Mouse (Mus musculus) midbrain, postnatal 0 days (tissue): ENCODE measurements around the gene Maneal. TPM values are rescaled to one million over a fixed set of nuclear protein-coding genes. Genes with fewer than 3 reads are reported as not detected.
A peak's percentile ranks its signal among the peaks of the same experiment; 100 is the strongest.

Experiments
- ATAC-seq: fragments of 200-750 bp; cut with Nextera tagmentation; 2 replicates; pipeline ENCODE4 v1.8.0; 2017; ENCODE audit warnings: moderate number of reproducible peaks, mild to moderate bottlenecking, moderate TSS enrichment, moderate library complexity; ENCODE audit not compliant: low FRiP score
- DNase-seq: peaks from one replicate; pipeline ENCODE4 v3.0.0-alpha.2; 2015; ENCODE audit warnings: low spot score
- H3K27ac ChIP-seq: fragments of 300-500 bp; sonication (generic); 2 replicates; pipeline ENCODE4 v1.5.1; 2014; ENCODE audit warnings: low read depth, mild to moderate bottlenecking, low read length, mixed read lengths
- H3K27me3 ChIP-seq: fragments of 300-500 bp; sonication (generic); 2 replicates; pipeline ENCODE4 v1.6.1; 2014; ENCODE audit warnings: low read length, control low read depth, mixed read lengths; ENCODE audit not compliant: insufficient read depth
- H3K36me3 ChIP-seq: fragments of 300-500 bp; sonication (generic); 2 replicates; pipeline ENCODE4 v1.6.1; 2014; ENCODE audit warnings: low read length, control low read depth, mixed read lengths; ENCODE audit not compliant: insufficient read depth
- H3K4me1 ChIP-seq: fragments of 300-500 bp; sonication (generic); 2 replicates; pipeline ENCODE4 v1.6.1; 2014; ENCODE audit warnings: mild to moderate bottlenecking, control low read depth, antibody characterized with exemption, low read length, mixed read lengths; ENCODE audit not compliant: insufficient read depth
- H3K4me2 ChIP-seq: fragments of 300-500 bp; sonication (generic); 2 replicates; pipeline ENCODE4 v1.6.1; 2014; ENCODE audit warnings: low read depth, mild to moderate bottlenecking, low read length, mixed read lengths; ENCODE audit not compliant: poor library complexity, severe bottlenecking
- H3K4me3 ChIP-seq: fragments of 300-500 bp; sonication (generic); 2 replicates; pipeline ENCODE4 v1.5.1; 2014; ENCODE audit warnings: low read depth, mild to moderate bottlenecking, low read length, moderate library complexity
- H3K9ac ChIP-seq: fragments of 300-500 bp; sonication (generic); replicated peaks from 2 replicates; pipeline ENCODE4 v1.6.1; 2014; ENCODE audit warnings: mild to moderate bottlenecking, low read length, moderate library complexity, mixed read lengths; ENCODE audit not compliant: poor library complexity, severe bottlenecking
- H3K9me3 ChIP-seq: fragments of 300-500 bp; sonication (generic); 2 replicates; pipeline ENCODE4 v1.6.1; 2016; ENCODE audit warnings: low read length, control low read depth
- CTCF ChIP-seq: IDR thresholded peaks from 2 replicates; pipeline ENCODE4 v1.5.1; 2016; ENCODE audit warnings: antibody characterized with exemption, mild to moderate bottlenecking
- WGBS: fragments of 180-500 bp; shearing (Covaris S2); extraction: QIAGEN DNeasy Blood & Tissue Kit; methylation state at CpG from one replicate; pipeline ENCODE4 v1.1.7; 2014; 5-methylcytosine and 5-hydroxymethylcytosine counted together
- polyA plus RNA-seq: library from polyadenylated mRNA; unstranded; fragments of >200 nt; fragmentation: Nextera tagmentation; extraction: Ambion mirVana; gene quantifications from 2 replicates; pipeline ENCODE4 v1.2.1, GENCODE M21; 2015
- total RNA-seq: library from RNA; depleted of rRNA; stranded (reverse); fragments of >200 nt; gene quantifications from 2 replicates; pipeline ENCODE4 v1.2.3, GENCODE M21; 2014

Maneal gene
- total and polyA plus RNA-seq, 2 experiments from 2014 or later = 9.4 to 50.5 TPM

DNA sequence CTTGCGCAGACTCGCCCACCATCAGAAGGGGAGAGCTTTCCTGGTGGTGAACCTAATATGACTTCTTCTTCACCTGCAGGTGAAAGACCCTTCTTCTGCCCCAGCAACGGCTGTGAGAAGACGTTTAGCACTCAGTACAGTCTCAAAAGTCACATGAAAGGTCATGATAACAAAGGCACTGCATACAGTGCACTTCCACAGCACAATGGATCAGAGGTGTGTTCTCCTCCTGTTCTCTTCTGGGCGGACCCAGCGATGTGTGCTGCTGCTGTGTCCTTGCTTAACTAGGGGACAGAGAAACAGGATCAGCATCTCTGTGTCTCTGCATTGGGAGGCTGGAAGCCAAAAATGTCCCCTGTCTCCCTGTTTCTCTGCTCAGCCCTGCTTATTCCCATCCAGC is 37.0 kb downstream of the Maneal start:
- 93% methylated on average over 6 of the region's 6 CpGs for WGBS
- Histone ChIP-seq H3K4me1 (no peaks in the 10 kb centered on the region), H3K9me3 (no peaks in the 10 kb centered on the region), H3K36me3 (peaks cover 42% of the 10 kb centered on the region), H3K27ac (no peak overlapping the region), H3K9ac (no peak overlapping the region), H3K4me2 (no peak overlapping the region), H3K4me3 (no peak overlapping the region), H3K27me3 (no peaks in the 10 kb centered on the region)
- TF ChIP-seq CTCF = no peak
- no peak for ATAC-seq
- DNase-seq = no peak

GRCm38 (mm10) chr4:124818832-124819231 is 43.1 kb downstream of the Maneal start:
- no peak overlapping the region for H3K9ac ChIP-seq
- 98% methylated on average over 4 of the region's 4 CpGs for WGBS
- DNase-seq (no peak), ATAC-seq (no peak)
- H3K36me3 ChIP-seq = peaks cover 26% of the 10 kb centered on the region
- H3K27ac ChIP-seq = no peak overlapping the region
- H3K27me3 ChIP-seq = no peaks in the 10 kb centered on the region
- no peaks in the 10 kb centered on the region for H3K9me3 ChIP-seq
- no peak overlapping the region for H3K4me3 ChIP-seq
- no peaks in the 10 kb centered on the region for H3K4me1 ChIP-seq
- no peak for TF ChIP-seq CTCF
- no peak overlapping the region for H3K4me2 ChIP-seq

DNA sequence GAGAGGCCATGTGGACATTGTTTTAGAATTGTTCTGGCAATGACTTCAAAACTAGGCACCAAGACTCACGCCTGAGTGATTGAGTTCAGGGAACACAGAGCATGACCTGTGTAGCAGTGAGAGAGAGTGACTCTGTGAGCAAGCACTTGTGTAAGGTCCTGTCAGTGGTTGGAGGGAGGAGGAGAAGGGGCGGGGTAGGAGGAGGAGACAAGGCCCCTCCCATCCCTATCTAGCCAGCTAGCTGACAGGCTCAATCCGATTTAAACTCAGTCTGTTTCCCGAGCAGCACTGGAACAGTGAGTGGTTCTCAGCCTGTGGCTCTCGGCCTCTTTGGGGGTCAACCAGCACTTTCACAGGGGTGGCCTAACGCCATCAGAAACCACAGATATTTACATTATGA is 44.2 kb downstream of the Maneal start:
- 13% methylated on average over 6 of the region's 6 CpGs for WGBS
- H3K4me3 ChIP-seq = no peak overlapping the region
- H3K27me3 ChIP-seq = no peaks in the 10 kb centered on the region
- no peak overlapping the region for H3K4me2 ChIP-seq
- peak; percentile 6 for DNase-seq
- no peaks in the 10 kb centered on the region for H3K9me3 ChIP-seq
- H3K36me3 ChIP-seq = peaks cover 26% of the 10 kb centered on the region
- H3K9ac ChIP-seq = no peak overlapping the region
- no peaks in the 10 kb centered on the region for H3K4me1 ChIP-seq
- no peak for TF ChIP-seq CTCF
- no peak overlapping the region for H3K27ac ChIP-seq
- no peak for ATAC-seq

- H3K4me2 ChIP-seq = no peak overlapping the region
- no peak for TF ChIP-seq CTCF
- DNase-seq = peak; percentile 22
Observed at GRCm38 (mm10) chr4:124815901-124816300, 46.1 kb downstream of the Maneal start.

DNA sequence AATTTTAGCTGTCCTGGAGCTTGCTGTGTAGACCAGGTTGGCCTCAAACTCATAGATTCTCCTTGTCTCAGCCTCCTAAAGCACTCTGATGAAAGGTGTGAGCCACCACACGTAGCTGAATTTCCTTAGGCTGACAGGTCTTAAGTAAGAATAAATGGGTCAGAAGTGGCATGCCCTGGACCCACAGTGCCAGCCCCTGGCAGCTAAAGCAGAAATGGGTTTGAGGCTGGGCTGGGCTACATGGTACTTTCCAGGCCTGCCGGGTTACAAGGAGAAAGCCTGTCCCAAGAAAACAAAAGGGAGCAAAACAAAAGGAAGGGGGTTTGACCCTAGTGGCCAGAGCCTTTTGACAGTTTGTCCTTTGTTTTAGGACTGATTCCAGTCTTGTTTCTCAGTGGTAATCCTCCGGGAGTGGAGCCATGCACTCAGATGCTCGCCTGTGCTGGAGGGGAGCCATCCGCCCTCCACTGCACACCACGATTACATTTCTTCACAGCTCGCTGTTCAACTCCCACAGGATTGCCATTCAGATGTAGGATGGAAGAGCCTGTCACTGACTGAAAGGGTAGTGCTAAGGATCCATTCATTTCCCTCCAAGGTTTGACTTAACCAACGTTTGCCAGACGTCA is 50.5 kb downstream of the Maneal start:
- H3K4me1 ChIP-seq = no peaks in the 10 kb centered on the region
- DNase-seq (peak; percentile 48), ATAC-seq (no peak)
- no peaks in the 10 kb centered on the region for H3K9me3 ChIP-seq
- no peak overlapping the region for H3K4me2 ChIP-seq
- TF ChIP-seq CTCF = no peak
- H3K9ac ChIP-seq = 0 out of 2 replicates have a peak overlapping the region, but pooled peaks have one; percentile 19
- H3K27ac ChIP-seq = no peak overlapping the region
- no peak overlapping the region for H3K4me3 ChIP-seq
- 23% methylated on average over 9 of the region's 9 CpGs for WGBS
- H3K36me3 ChIP-seq = peaks cover 20% of the 10 kb centered on the region
- no peaks in the 10 kb centered on the region for H3K27me3 ChIP-seq

More at GRCm38 (mm10) chr4:124815901-124816300, 46.1 kb downstream of the Maneal start:
- no peak for ATAC-seq
- Histone ChIP-seq H3K4me1 (no peaks in the 10 kb centered on the region), H3K9me3 (no peaks in the 10 kb centered on the region), H3K27me3 (no peaks in the 10 kb centered on the region), H3K36me3 (peaks cover 17% of the 10 kb centered on the region), H3K9ac (no peak overlapping the region), H3K4me3 (no peak overlapping the region), H3K27ac (no peak overlapping the region)
- 83% methylated on average over 11 of the region's 11 CpGs for WGBS

- no peak overlapping the region for H3K4me2 ChIP-seq
- peaks cover 24% of the 10 kb centered on the region for H3K36me3 ChIP-seq
- no peak overlapping the region for H3K4me3 ChIP-seq
- no peak for TF ChIP-seq CTCF
- DNase-seq (no peak), ATAC-seq (no peak)
- H3K9me3 ChIP-seq = no peaks in the 10 kb centered on the region
- no peak overlapping the region for H3K27ac ChIP-seq
- H3K4me1 ChIP-seq = no peaks in the 10 kb centered on the region
- 94% methylated on average over 7 of the region's 7 CpGs for WGBS
- H3K27me3 ChIP-seq = no peaks in the 10 kb centered on the region
- no peak overlapping the region for H3K9ac ChIP-seq
Observed at GRCm38 (mm10) chr4:124810056-124810455, 51.9 kb downstream of the Maneal start.
